Mouse (Mus musculus): ENCODE data around the gene Rabl2.

- TF ChIP-seq CTCF (IDR thresholded peaks at IDR 0.05; ENCODE audit: low read depth) (no peak), EP300 (IDR thresholded peaks at IDR 0.05; ENCODE audit: low read depth) (no peak)
Measured at GRCm38 (mm10) chr15:89533843-89534207, 57.9 kb downstream of the Rabl2 start.

Measured in heart, postnatal 0 days (tissue).